Mouse (Mus musculus): Measurements from ENCODE around the gene Ces1c. TPM values are rescaled to one million over a fixed set of nuclear protein-coding genes. Genes with fewer than 3 reads are reported as not detected.

Ces1c gene
- total RNA-seq, 2 experiments from 2014 or later, result not detected

Other genes with a start within 250 kb of the Ces1c start
- 1 to 10 TPM; 2.1 to 2.2 TPM for gene Capns2, start 229.9 kb downstream of the Ces1c start, total RNA-seq (2021)
- gene Slc6a2, start 171.2 kb downstream of the Ces1c start, total RNA-seq (2021), result under 1 TPM; 0.24 to 0.26 TPM
- gene Ces1a, start 83.1 kb downstream of the Ces1c start, total RNA-seq (2021), result not detected
- gene Ces1b, start 51.3 kb downstream of the Ces1c start, total RNA-seq (2021), result not detected
- not detected for gene Ces1d, start 66.6 kb upstream of the Ces1c start, total RNA-seq (2021)
- not detected for gene Ces1e, start 98.3 kb upstream of the Ces1c start, total RNA-seq (2021)
- gene Ces1f, start 148.5 kb upstream of the Ces1c start, total RNA-seq (2021), result not detected
- gene Ces1g, start 206.0 kb upstream of the Ces1c start, total RNA-seq (2021), result not detected
- gene Ces1h, start 248.4 kb upstream of the Ces1c start, total RNA-seq (2021), result not detected